Mouse (Mus musculus): Measurements from ENCODE around the gene Rbx1. TPM values are rescaled to one million over a fixed set of nuclear protein-coding genes. Genes with fewer than 3 reads are reported as not detected.

The Rbx1 gene
- total and polyA plus RNA-seq, 3 experiments = 177 to 238 (median 184) TPM

DNA sequence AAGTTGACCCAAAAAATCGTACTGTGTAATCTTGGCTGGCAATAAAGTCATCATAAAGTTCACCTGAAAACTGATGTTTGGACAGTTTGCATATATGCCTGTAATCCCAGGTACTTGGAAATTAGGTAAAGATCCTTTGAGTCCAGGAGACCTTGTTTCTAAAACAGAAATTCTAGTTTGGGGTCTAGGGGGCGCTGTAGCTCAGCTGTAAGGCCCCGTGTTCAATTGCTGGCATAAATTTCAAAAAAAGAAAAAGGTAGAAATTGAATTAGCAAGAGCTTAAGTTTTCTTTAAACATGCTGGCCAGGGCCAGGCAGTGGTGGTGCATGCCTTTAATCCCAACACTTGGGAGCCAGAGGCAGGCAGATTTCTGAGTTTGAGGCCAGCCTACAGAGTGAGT, 9.6 kb downstream of the Rbx1 start:
- Histone ChIP-seq H3K4me1 (ENCODE audit: control insufficient read depth in 1 of 2, insufficient read depth in 2 of 2) (peaks cover 0 to 3% of the 10 kb centered on the region in 2 experiments; a peak in 1 of 4 replicates), H3K9me3 (replicated peaks; ENCODE audit: low read length) (no peaks in the 10 kb centered on the region), H3K79me2 (replicated peaks; ENCODE audit: control insufficient read depth, extremely low read depth, insufficient read depth, poor library complexity, severe bottlenecking) (no peaks in the 10 kb centered on the region), H3K27ac (ENCODE audit: insufficient read depth, low read depth) (no peak overlapping the region), H3K36me3 (replicated peaks in 1 of 2; ENCODE audit: control insufficient read depth in 1 of 2, insufficient read depth in 1 of 2, low read length in 1 of 2) (peaks cover 34 to 56% of the 10 kb centered on the region in 2 experiments), H3K4me3 (replicated peaks in 1 of 3; ENCODE audit: low read depth in 2 of 3, low read length in 2 of 3, poor library complexity in 1 of 3) (no peak overlapping the region), H3K4me2 (ENCODE audit: insufficient read depth, low read depth, poor library complexity, severe bottlenecking) (no peak overlapping the region), H3K9ac (ENCODE audit: insufficient read depth, low read depth) (no peak overlapping the region), H3K27me3 (replicated peaks) (no peaks in the 10 kb centered on the region)
- DNase-seq (ENCODE audit: extremely low read depth) = no peak
- in situ Hi-C loops (cut with MboI; ENCODE audit: low pct_ligation_motif_present, low pct_unique_long_range_greater_than_20kb, low sequenced_read_pairs) = no loop called here
- TF ChIP-seq CTCF (conservative IDR thresholded peaks at IDR 0.05 in 1 of 2, IDR thresholded peaks at IDR 0.05 in 1 of 2; ENCODE audit: low read depth in 2 of 2, low read length in 2 of 2) (peak; percentile 21 to 62; a peak in 3 of 4 replicates), SMC3 (IDR thresholded peaks at IDR 0.05; ENCODE audit: low read depth, low read length) (peak; percentile 28; the same call in 1 of the 2 replicates), RAD21 (IDR thresholded peaks at IDR 0.05; ENCODE audit: low read depth, low read length) (peak; percentile 49), ZNF384 (IDR thresholded peaks at IDR 0.05; ENCODE audit: low read depth, low read length) (no peak; the same call in 1 of the 2 replicates)
- dilution Hi-C loops (cut with MboI; ENCODE audit: extremely low pct_ligation_motif_present, extremely low pct_unique_long_range_greater_than_20kb, low sequenced_read_pairs) = no loop called here

DNA sequence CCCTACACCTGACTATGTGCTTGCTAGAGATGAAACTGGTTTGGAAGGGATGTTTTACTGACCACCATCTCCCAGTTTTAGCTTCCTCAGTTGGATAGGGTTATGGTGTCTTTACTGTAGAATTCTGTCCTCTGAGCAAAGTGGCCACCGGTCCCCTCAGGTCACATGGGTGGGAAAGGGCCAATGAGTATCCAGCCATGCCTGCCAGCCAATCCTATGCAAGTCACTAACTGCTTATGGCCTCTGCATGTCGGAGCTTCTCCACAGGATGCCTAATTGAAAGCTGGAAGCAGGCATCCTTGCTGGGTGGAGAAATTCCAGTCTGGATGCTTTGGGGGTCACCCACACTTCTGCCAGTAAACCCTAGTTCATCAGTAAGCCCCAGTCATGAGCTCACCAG, 10.5 kb downstream of the Rbx1 start:
- in situ Hi-C loops (cut with MboI; ENCODE audit: low pct_ligation_motif_present, low pct_unique_long_range_greater_than_20kb, low sequenced_read_pairs) = no loop called here
- Histone ChIP-seq H3K4me2 (ENCODE audit: insufficient read depth, low read depth, poor library complexity, severe bottlenecking) (no peak overlapping the region), H3K79me2 (replicated peaks; ENCODE audit: control insufficient read depth, extremely low read depth, insufficient read depth, poor library complexity, severe bottlenecking) (no peaks in the 10 kb centered on the region), H3K27me3 (replicated peaks) (no peaks in the 10 kb centered on the region), H3K9me3 (replicated peaks; ENCODE audit: low read length) (no peaks in the 10 kb centered on the region), H3K9ac (ENCODE audit: insufficient read depth, low read depth) (no peak overlapping the region), H3K27ac (ENCODE audit: insufficient read depth, low read depth) (no peak overlapping the region), H3K4me1 (ENCODE audit: control insufficient read depth in 1 of 2, insufficient read depth in 2 of 2) (peaks cover 0 to 3% of the 10 kb centered on the region in 2 experiments; a peak in 1 of 4 replicates), H3K36me3 (replicated peaks in 1 of 2; ENCODE audit: control insufficient read depth in 1 of 2, insufficient read depth in 1 of 2, low read length in 1 of 2) (peaks cover 26 to 46% of the 10 kb centered on the region in 2 experiments), H3K4me3 (replicated peaks in 1 of 3; ENCODE audit: low read depth in 2 of 3, low read length in 2 of 3, poor library complexity in 1 of 3) (no peak overlapping the region)
- DNase-seq (ENCODE audit: extremely low read depth) = no peak
- no peak for TF ChIP-seq ZC3H11A (IDR thresholded peaks at IDR 0.05; ENCODE audit: low read depth, low read length)
- peak; percentile 61 for TF ChIP-seq USF1 (IDR thresholded peaks at IDR 0.05; ENCODE audit: low read depth, low read length)
- dilution Hi-C loops (cut with MboI; ENCODE audit: extremely low pct_ligation_motif_present, extremely low pct_unique_long_range_greater_than_20kb, low sequenced_read_pairs) = no loop called here

GRCm38 (mm10) chr15:81479446-81480213, 13.5 kb downstream of the Rbx1 start:
- Histone ChIP-seq H3K79me2 (replicated peaks; ENCODE audit: control insufficient read depth, extremely low read depth, insufficient read depth, poor library complexity, severe bottlenecking) (no peaks in the 10 kb centered on the region), H3K4me2 (ENCODE audit: insufficient read depth, low read depth, poor library complexity, severe bottlenecking) (no peak overlapping the region), H3K4me1 (ENCODE audit: control insufficient read depth in 1 of 2, insufficient read depth in 2 of 2) (peaks cover 0 to 3% of the 10 kb centered on the region in 2 experiments; a peak in 1 of 4 replicates), H3K27ac (ENCODE audit: insufficient read depth, low read depth) (no peak overlapping the region), H3K27me3 (replicated peaks) (no peaks in the 10 kb centered on the region), H3K36me3 (replicated peaks in 1 of 2; ENCODE audit: control insufficient read depth in 1 of 2, insufficient read depth in 1 of 2, low read length in 1 of 2) (peaks cover 7 to 19% of the 10 kb centered on the region in 2 experiments), H3K4me3 (replicated peaks in 1 of 3; ENCODE audit: low read depth in 2 of 3, low read length in 2 of 3, poor library complexity in 1 of 3) (no peak overlapping the region), H3K9me3 (replicated peaks; ENCODE audit: low read length) (no peaks in the 10 kb centered on the region), H3K9ac (ENCODE audit: insufficient read depth, low read depth) (no peak overlapping the region)
- TF ChIP-seq MAFK (IDR thresholded peaks at IDR 0.05; ENCODE audit: insufficient replicate concordance, low read length) (no peak), UBTF (IDR thresholded peaks at IDR 0.05; ENCODE audit: low read depth, low read length) (no peak), CHD1 (IDR thresholded peaks at IDR 0.05; ENCODE audit: low read depth, low read length) (no peak), BHLHE40 (IDR thresholded peaks at IDR 0.05; ENCODE audit: low read depth, low read length) (no peak), ZC3H11A (IDR thresholded peaks at IDR 0.05; ENCODE audit: low read depth, low read length) (no peak), ELF1 (IDR thresholded peaks at IDR 0.05; ENCODE audit: low read depth, low read length) (no peak), IRF4 (IDR thresholded peaks at IDR 0.05; ENCODE audit: low read depth, low read length) (no peak), SIN3A (IDR thresholded peaks at IDR 0.05; ENCODE audit: low read length) (no peak), ZMIZ1 (IDR thresholded peaks at IDR 0.05; ENCODE audit: low read depth, low read length) (no peak), MAX (IDR thresholded peaks at IDR 0.05; ENCODE audit: low read length) (no peak)
- dilution Hi-C loops (cut with MboI; ENCODE audit: extremely low pct_ligation_motif_present, extremely low pct_unique_long_range_greater_than_20kb, low sequenced_read_pairs) (no loop called here), in situ Hi-C loops (cut with MboI; ENCODE audit: low pct_ligation_motif_present, low pct_unique_long_range_greater_than_20kb, low sequenced_read_pairs) (loop anchor here (10.0 kb wide), 1 partner anchor 105 kb away; the partner anchor contains the start of gene Ep300)
- no peak for DNase-seq (ENCODE audit: extremely low read depth)

All from CH12.LX (cell line).